Mouse (Mus musculus): ENCODE results near the gene Myh3.

The Myh3 gene

DNA sequence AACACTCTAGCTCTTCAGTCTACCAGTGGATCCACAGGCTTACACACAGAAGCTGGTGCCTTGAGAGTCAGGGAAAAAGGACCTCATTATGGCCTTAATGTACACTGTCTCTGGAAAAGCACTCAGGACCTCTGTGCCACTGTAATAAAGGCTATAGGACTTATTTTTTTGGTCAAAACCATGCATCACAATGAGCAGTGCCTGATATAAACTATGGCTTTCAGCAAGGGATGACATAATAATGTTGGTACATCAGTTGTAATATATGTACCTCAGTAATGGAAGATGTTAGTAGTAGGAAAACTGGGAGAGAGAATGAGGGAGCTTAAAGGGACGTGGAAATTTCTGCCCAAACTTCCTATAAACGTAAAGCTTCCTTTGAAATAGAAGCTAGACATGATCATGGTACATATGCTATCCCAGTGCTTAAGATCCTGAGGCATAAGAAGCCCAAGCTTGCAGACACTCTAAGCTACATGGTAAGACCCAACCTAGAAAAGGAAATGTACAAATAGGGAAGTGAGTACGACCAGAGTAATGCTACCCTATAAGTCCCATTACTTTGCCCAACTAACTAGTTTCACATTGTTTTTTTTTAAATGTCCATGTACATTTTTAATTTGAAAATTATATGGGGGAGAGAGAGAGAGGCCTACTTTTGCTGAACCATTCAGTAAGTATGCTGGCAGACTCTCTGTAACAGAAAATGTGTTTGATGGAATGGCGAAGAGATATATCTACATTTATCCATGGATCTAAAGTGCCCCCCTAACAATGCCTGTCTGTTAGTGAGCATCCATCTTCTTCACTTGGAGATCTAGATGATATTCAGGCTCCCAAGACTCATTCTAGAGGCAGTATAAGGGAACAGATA lies 68.5 kb downstream of the Myh3 start:
- no peak for DNase-seq

DNA sequence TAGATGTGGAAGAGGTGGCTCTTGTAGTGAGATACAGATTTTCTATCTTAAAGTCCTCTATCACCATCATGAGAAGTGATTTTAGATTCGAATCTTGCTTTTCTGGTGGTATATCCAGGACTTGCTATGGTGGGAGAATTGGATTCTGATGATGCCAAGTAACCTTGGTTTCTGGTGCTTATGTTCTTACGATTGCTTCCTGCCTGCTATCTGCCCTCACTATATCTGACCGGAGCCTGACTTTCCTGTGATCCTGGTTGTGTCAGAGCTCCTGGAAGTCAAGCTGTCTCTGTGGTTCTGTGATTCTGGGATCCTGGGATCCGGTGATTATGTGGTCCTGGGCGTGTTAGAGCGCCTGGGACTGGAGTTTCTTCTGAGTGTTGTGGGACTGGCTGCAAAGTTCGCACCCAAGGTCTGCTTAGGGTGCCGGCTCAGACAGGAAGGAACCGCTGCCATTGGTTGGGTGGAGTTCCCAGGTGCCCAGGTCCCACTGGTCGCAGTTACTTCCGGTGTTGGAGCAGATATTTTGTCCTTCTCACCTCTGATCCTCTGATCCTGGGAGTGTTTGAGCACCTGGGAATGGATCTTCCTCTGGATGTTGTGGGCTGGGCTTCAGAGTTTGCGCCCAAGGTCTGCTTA lies 69.3 kb downstream of the Myh3 start:
- DNase-seq = no peak

DNA sequence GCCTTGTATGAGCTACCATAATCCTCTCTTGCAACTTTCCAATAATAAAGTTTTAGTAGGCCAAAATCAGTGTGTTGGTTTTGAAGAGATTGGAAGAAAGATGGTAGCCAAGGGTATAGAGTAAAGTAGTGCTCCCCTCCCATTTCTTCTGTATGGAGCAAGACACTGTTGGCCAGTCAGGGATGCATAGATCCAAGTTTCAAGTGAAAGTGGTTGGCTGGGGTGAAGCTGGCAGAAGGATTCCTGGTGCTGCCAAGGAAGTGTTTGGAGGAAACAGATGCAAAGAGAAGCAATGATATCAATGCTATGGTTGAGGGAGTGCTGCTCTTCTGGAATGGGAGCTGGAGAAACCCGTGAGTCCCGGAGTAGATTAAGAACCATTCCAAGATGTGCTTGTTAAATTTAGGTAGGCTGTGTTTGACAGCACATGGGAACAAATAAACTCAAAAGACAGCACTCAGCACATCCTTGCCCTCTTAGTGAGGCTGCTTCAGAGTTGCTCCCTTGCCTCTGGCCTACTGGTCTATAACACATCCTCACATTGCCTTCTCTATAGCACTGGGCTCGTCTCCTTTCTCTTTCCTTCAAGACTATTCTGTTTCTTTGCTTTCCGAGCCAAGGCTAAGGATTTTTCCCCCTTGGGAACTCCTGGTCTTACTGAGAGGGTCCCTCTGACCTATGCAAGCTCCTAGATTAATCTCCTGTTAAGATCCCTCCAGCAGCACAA lies 70.3 kb downstream of the Myh3 start:
- no peak for DNase-seq

DNA sequence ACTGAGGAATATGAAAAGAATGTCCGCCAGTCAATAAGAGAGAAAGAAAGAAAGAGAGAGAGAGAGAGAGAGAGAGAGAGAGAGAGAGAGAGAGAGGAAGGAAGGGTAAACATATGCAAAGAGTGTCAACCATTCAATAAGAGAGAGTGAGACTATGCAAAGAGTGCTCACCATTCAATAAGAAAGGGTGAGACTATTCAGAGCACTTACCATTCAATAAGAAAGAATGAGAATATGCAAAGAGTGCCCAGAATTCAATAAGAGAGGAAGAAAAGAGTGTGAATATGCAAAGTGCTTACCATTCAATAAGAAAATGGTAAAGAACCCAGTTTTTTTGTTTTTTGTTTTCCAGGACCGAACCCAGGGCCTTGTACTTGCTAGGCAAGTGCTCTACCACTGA lies 72.1 kb downstream of the Myh3 start:
- DNase-seq = no peak

DNA sequence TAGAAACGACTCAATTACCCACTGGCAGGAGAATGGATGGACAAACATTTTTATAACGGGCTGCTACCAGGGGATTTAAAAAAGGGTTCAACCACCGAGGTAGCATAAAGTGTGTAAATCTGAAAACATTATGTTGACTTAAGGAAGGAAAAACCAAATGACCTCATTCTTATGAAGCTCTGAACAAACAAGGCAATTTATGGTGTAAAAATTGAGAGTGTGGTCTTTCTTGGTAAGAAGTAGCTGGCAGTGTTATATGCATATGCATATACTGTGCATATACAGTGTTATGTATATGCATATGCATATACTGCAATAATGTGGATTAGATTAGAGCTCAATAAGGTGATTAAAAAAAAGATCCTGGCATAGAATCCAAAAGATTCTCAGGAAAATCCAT lies 73.1 kb downstream of the Myh3 start:
- no peak for DNase-seq
